Mouse (Mus musculus): ENCODE results near the gene Rasgrp4.

Rasgrp4 gene

DNA sequence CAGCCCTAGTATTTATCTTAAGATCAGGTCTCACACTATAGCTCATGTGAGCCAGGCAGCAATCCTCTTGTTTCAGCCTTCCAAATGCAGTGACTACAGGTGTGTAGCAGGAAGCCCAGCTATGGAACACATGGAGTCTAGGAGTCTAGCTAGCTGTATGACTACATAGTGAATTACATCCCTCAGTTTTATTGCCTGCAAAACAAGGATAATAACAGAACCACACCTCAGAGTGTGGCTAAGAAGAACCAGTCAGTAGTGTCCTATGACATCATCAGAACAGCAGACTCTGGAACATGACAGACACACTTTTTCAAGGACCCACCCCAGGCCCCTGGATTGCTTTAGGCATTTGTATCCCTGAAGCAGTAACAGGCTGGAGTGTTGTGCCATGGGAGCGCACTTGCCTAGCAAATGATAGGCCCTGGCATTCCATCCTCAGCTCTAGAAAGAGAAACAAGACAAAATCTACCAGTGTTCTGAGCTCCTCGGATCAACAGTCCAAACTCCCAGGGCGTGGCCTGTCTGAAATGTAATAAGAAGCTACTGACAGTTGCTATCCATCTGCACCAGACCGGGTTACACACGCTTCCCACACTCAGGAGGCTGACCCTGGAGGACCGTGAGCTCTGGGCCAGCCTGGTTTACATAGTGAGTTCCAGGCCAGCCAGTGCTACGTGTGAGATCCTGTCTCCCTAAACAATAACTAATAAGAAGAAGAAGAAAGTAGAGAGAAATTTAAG, 12.1 kb downstream of the Rasgrp4 start:
- no peak for DNase-seq (ENCODE audit: low spot score)

DNA sequence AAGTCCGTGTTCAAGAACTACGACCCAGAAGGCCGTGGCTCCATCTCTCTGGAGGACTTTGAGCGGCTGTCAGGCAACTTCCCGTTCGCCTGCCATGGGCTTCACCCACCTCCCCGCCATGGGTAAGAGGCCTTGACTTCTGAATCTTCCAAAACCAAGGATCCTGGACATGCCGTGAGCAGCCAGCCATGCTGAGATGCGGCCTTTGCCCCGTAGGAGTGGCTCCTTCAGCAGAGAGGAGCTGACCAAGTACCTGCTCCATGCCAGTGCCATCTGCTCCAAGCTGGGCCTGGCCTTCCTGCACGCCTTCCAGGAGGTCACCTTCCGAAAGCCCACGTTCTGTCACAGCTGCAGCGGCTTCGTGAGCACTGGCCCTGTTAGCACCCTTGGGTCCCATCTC, 14.1 kb downstream of the Rasgrp4 start:
- no peak for DNase-seq (ENCODE audit: low spot score)

DNA sequence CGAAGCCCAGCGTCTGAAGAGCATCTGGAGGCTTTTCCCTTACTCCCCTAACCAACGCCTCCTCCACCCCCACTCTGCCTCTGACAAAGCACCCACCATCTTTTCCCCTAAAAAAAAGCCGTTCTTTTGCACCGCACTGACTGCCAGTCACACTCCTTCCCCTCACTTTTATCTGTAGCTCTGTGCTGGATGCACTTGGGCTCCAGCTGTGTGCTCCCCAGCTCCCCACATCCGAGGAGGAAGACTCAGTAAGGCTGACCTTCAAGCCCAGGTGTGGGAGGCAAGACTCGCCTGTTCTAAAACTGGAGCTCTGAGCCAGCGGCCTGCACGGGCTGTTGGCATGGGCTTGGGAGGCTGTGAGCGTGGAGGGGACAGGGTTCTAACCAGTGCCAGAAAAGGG, 16.8 kb downstream of the Rasgrp4 start:
- DNase-seq (ENCODE audit: low spot score), result no peak

DNA sequence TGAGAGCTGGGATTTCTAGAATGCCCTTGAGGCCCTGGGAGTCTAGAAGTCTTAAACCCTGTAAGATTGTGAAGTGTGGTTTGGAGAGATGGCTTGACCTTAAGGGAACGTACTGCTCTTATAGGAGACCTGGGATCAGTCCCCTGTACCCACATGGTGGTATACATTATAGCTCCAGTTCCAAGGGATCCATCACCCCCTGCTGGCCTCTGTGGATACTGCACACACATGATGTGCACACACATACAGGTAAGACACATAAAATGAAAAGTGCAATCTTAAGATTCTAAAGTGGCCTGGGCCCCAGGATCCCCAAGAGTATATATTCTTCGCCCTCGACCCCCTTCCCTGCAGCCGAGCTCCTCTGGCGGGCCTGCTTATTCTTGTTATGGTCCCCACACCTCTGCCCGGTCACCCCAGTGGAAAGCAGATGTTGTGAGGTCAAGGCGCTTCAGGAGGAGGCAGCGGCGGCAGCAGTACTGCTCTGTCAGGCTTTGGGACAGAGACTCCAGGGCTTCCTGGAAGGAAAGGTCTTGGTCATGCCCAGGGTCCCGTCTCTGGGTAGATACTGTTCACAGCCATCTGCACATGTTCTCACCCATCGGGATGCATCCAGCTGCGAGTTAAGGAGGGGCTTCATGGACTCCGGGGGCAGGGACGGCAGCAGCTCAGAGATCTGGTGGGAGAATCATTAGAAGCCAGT, 19.5 kb downstream of the Rasgrp4 start:
- DNase-seq (ENCODE audit: low spot score), result no peak

DNA sequence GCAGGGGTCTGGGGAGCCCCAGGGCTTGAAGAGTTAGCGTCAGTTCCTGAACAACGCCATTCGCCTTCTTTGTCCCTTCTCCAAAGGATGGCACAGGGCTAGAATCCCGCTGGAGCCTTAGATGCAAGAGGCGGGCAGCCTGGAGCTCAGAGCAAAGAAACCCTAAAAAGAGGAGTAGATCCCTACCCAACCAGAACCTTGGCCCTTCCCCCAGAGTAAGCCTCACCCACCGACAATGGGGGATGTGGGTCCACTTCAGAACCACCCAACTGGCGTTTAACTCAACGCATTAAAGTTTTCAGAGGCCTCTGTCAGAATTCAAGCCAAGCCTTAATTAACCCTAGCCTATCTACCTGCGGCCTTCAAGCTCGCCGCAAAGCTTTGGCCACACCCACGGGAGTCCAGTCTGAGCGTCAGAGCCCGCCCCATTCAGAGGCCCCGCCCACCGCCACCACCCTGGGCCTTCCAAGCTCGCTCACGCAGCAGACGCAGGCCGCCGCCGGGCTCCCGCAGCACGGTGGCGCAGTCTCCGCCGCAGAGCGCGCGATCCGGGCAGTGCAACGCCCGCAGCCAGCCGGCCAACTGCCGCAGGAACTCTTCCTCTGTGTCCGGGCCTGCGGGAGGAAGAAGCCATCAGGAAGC, 20.7 kb downstream of the Rasgrp4 start:
- peak; percentile 59 for DNase-seq (ENCODE audit: low spot score)

DNA sequence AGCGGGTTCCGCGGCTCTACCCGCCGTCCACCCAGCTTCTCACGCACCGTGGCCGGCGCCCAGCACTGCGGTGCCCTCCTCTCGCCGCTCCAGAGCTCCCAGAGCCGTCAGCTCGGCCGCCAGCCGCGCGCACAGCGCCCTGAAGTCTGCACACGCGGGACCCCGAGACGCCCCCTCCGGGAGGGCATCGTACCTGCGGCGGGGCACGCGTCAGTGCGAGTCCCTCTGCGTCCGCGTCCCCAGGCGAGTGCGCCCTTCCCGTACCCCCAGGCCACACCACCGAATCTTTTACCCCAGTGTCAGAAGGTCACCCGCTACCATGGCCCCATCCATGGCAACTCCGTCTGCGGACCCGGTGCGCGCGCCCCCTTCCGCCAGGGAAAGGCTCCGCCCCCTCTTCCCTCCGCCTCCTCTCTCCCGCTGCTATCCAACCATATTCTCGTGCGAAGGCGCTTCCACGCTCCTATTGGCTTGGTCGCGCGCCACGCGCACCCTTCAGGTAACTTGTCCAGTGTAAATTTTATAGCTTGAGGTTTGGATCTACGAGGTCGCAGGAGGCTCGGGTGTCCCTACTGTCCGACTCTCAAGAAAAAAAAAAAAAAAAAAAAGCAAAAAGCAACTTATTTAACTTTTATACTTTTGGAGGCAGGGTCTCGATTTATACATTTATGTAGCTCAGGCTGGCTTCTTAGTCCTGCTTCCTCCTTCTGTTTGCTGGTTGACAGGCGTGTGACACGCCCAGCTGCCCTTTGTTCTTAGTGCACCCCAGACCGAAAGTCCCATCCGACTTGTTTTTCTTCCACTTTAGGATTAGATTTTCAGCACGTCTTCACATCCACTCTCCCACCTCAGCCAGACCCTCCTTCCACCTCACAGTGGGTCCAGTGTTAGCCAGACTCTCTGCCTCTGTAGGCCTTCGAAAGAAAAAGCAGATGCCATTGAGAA, 21.5 kb downstream of the Rasgrp4 start, which contains the start of gene Fam98c:
Gene Fam98c, minus strand, starts transcription at position 397 of the 945 bp plus-strand sequence.
- DNase-seq (ENCODE audit: low spot score), result peak; percentile 48

DNA sequence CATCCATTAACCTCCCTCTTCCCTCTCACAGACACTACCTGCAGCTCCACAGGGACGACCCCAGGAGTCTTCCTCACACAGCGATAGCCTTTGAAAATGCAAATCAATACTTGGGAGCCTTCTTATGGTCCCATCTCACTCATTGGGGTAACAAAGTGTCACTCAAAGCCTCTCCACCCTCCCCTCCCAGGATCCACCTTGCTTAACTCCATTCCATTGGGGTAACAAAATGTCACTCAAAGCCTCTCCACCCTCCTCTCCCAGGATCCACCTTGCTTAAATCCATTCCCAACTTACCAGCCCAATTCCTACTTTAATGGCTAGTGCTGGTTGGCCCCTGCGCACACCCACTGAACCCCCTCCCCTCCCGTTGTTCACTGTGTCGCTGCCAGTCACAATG, 23.6 kb downstream of the Rasgrp4 start:
- DNase-seq (ENCODE audit: low spot score), result no peak

DNA sequence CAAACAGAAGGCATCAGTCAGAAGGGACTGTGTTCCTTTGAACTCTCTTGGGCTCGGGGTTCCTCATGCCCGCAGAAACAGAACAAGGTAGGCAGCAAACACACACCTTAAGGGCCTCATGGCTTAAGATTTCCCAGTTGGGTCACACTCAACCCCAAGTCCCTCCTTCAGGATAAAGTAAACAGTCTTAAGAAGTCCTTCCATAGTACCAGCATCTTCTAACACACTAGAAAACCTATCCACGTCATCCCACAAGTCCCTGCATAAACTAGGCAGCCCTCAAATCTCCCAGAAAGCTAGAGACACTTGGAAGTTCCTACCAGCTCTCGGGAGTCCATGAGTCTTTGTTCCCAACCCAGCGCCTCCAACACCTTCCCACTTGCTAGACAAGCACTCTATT, 27.6 kb downstream of the Rasgrp4 start:
- no peak for DNase-seq (ENCODE audit: low spot score)

DNA sequence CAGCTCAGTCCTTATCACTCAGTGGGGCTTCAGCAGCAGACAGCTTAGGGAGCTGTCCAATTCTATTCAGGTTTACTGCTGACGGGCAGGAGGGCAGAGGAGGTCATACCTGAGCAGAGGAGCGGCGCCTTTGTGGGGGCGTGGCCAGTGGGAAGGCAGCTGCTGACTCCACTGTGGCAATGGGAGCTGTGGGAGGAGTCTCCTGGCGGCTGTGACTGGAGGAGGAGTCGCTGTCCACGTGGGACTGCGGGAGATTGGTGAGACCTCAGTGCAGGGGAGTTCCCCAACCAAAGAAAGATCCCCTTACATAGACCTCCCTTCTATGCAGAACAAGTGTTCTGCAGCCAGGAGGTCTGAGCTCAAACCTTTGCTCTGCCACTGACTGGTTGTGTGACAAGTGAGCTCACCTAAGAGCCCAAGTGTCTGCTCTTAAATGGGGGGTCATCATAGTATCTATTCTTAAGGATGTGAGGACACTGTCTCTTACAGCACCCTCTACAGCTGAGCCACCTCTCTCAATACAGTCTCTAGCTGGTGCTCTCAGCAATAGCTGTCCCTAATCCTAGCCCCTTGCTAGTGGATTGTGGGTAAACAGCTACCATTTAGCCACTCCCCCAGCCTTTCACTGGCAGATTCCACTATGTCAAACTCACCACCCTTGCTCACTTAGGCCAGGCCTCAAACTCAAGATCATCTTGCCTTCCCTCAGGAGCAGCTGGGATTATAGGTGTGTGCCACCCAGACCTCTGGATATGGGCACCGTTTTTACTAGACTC, 28.3 kb downstream of the Rasgrp4 start:
- no peak for DNase-seq (ENCODE audit: low spot score)

DNA sequence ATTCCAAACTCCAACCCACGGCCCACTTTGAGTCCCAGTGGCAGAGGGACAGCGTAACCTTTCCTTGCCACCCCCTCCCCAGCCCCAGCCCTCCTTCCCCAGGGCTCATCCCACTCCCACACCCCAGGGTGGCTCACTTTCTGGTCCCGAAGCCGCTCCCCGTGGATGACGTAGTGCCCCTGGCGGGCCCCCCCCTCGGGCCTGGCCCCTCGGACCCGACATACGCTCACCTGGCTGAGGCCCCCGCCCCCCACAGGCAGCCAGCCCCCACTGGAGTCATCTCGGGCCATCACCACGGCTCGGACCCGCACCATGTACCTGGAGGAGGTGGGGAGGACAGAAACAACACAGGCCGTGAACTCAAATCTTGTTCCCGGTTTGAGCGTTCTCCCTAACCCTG, 33.0 kb downstream of the Rasgrp4 start:
- DNase-seq (ENCODE audit: low spot score), result no peak

DNA sequence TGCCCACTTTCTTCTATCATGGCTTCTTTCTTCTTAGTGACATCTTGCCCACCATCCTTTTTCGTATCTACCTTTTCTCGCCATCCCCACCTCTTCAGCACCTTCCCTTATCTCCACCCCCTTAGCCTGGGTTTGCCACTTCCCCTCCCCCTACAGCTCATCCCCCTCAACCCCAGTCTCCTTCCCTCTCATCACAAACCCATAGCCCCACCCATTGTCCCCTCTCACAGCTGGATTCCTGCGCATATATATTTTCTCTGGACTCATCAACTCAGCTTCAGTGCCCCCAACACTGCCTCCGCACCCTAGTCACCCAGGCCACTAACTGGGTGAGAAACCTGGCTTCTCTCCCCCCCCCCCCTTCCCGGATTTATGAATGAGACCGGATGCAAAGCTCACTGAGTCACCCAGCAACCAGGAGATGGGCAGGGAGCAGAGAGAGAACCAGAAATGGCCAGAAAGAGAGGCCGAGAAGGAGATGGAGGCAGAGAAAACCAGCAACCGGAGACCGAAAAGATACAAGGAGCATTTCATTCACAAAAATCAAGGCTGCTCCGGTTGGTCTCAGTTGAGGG, 33.6 kb downstream of the Rasgrp4 start:
- DNase-seq (ENCODE audit: low spot score), result no peak

DNA sequence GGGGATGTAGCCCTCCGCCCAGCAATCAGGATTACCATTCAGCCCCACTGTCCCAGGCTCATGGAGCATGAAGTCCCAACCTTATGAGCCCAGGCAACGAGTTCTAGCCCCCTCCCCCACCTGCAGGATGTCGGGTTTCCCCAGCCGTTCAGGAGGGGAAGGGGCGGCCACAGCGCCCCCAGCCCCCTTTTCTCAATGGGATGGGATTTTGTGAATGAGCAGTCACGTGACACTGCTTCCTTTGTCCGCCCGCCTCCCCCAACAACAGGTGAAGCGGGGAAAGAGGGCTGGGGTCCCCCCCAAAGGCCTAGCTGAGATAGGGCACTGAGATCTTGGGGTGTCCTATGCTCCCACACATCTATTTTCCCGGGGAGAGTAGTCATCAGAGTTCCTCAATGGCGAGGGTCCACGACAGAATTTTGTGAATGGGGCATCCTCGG, 34.2 kb downstream of the Rasgrp4 start:
- DNase-seq (ENCODE audit: low spot score), result no peak

DNA sequence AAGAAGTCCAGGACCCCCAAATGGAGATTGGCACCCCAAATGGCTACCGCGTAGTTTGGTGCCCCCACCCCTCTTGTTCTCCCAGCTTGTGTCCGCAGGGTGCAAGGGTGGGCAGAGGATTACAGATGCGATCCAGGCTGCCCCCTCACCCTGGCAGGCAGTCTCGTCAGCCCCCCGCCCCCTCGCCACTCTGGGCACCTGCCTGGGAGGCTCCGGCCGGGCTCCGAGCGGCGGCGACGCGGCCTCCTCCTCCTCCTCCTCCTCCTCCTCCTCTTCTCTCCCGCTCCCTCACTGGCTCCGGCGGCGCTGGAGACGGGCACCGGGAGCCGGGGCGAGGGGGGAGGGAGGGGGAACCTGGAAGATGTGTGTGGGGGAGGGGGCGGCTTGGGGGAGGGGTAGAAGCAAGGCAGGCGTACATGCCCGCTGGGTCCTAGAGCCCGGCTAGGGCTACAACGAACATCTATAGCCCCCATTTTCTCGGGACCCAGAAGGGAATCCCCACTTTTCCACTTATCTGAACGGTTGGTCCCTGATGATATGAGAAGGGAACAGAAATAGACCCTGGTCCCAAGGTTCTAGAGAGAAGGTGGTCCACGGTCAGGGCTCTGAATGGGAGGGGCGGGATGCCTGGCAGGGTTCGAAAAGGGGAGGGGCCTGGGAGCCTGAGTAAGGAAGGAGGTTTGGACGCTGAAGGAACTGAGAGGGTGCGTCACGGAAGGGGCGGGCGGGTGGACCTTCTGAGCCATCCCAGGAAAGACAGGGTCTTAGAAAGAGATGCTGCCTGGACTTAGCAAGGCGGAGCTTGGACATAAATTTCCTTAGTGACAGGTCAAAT, 34.8 kb downstream of the Rasgrp4 start:
- DNase-seq (ENCODE audit: low spot score), result peak; percentile 75

DNA sequence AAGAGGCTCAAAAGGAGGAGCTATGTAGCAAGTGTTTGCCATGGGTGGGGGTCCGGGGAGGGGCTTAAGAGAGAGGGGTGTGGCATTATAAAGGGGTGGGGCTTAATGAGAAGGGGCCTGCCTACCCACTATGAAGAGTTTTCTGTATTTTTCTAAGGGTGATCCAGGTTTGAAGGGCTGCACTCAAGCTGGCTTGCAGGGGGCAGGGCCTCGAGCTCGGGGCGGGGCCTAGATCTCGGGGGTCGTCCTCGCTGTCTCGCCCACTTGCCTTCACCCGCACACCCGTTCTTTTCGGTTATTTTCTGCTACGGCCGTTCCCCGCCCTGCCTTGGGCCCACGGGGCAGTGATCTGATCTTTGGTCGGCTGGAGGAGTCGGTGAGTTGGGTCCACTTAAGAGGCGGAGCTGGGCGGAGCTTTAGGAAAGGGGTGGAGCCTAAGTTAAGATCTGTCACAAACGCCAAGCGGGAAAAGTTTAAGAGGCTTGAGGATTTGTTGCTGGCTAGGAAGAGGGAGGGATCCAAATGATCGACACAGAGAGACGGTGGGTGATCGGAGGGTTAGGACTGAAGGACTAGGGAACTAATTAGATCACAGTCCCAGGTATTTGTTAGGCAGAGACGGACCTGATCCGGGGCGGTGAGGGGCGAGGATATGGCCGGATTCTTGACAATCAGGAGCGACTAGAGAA, 35.6 kb downstream of the Rasgrp4 start, which contains the start of the genes Ggn and Spred3:
Gene Ggn, plus strand, starts transcription at position 145 of the 689 bp plus-strand sequence.
Gene Spred3, minus strand, starts transcription at position 346 of the 689 bp plus-strand sequence.
- DNase-seq (ENCODE audit: low spot score), result peak; percentile 75

DNA sequence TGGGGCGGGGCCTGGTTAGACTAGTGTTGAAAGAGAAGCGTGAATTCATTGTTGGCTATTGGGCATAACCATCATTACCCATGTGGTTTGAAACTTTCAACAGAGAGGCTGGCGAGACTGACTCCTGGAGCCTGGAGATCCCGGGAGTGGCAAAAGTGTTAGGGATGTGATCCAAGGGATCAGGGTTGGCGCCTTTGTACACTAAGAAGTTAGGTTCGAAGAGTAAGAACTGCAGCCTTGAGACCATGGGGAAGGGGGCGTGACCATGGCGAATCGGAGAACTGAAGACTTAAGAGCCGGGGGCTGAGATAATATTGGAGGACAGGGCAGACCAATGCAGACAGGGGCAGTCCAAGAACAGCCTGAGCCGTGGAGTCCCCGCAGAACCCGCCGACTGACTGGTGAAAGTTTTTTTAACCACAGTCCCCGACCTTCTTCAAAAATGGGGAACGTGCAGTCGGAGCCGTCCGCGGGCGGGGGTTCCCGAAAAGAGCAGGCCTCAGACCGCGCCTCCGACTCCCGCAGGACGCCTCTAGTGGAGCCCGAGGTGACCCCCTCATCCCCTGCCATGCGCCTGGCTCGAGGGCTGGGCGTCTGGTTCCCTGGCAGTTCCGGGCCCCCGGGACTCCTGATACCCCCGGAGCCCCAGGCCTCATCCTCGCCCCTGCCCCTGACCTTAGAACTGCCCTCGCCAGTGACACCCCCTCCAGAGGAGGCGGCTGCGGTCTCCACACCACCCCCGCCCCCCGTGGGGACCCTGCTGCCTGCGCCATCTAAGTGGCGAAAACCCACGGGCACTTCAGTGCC, 36.3 kb downstream of the Rasgrp4 start:
- no peak for DNase-seq (ENCODE audit: low spot score)

DNA sequence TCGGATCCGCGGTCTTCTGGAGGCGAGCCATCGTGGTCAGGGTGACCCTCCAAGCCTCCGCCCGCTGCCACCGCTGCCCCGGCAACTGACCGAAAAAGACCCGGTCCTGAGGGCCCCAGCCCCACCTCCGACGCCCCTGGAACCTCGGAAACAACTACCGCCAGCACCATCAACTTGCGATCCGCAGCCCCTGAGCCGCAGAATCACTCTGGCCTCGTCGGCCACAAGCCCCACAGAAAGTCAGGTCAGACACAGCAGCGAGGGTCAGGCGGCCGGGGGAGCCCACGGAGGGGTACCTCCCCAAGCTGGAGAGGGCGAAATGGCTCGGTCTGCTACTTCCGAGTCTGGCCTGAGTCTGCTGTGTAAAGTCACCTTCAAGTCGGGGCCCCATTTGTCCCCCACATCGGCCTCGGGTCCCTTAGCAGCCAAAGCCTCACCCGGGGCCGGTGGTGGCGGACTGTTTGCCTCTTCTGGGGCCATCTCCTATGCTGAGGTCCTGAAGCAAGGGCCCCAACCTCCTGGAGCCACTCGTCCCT, 37.0 kb downstream of the Rasgrp4 start:
- DNase-seq (ENCODE audit: low spot score), result no peak

DNA sequence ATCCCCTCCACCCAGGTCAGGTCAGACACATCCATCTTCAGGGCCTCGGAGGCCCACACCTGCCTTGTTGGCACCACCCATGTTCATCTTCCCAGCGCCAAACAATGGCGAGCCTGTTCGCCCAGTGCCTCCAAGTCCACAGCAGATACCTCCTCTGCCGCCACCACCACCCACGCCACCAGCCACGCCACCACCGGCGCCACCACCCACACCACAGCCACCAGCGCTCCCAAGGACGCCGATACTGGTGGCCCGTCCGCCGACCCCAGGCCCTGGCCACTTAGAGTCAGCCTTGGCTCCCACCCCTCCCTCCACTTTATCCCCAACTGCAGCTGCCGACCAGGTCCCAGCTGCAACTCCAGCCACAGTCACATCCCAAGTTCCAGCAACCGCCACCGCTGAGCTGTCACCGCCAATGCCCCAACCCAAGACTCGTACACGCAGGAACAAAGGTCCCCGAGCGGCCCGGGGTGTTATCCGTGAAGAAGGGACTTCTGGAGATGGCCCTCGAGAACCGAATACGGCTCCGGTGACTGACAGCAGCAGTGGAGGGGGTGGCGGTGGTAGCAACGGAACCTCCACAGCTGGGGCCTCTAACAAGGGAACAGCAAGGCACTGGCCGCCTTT, 37.9 kb downstream of the Rasgrp4 start:
- DNase-seq (ENCODE audit: low spot score), result no peak

Measured in adipocyte (in vitro differentiated cells).